Mouse (Mus musculus): Measurements from ENCODE around the gene Slc28a1. TPM values are rescaled to one million over a fixed set of nuclear protein-coding genes. Genes with fewer than 3 reads are reported as not detected.

The Slc28a1 gene
- polyA plus RNA-seq, 1 experiment: not detected

- Histone ChIP-seq H3K27me3 (ENCODE audit: control insufficient read depth, insufficient read depth, insufficient read length) (peaks cover 8% of the 10 kb centered on the region), H3K4me3 (no peak overlapping the region), H3K4me2 (ENCODE audit: low read depth) (no peak overlapping the region), H3K36me3 (ENCODE audit: control insufficient read depth, insufficient read depth) (no peaks in the 10 kb centered on the region), H3K79me2 (ENCODE audit: control insufficient read depth, insufficient read depth) (no peaks in the 10 kb centered on the region), H3ac (ENCODE audit: control insufficient read depth, insufficient read length) (no peak overlapping the region)
- no peak for TF ChIP-seq REST (IDR thresholded peaks at IDR 0.05; ENCODE audit: insufficient read depth, insufficient read length)
- no peak for TF ChIP-seq MYOD1 (IDR thresholded peaks at IDR 0.05; ENCODE audit: control insufficient read depth in 1 of 3, insufficient read length in 2 of 3, low read depth in 2 of 3)
- TF ChIP-seq E2F4 (IDR thresholded peaks at IDR 0.05; ENCODE audit: insufficient read depth): no peak
- TF ChIP-seq USF1 (IDR thresholded peaks at IDR 0.05; ENCODE audit: low read depth): no peak
- no peak for TF ChIP-seq SRF (IDR thresholded peaks at IDR 0.05; ENCODE audit: control insufficient read depth, insufficient read length, low read depth)
- TF ChIP-seq MYOG (IDR thresholded peaks at IDR 0.05; ENCODE audit: control insufficient read depth in 1 of 3, insufficient read depth in 1 of 3, insufficient read length in 2 of 3, low read depth in 2 of 3): no peak
- no peak for TF ChIP-seq POLR2A (IDR thresholded peaks at IDR 0.05; ENCODE audit: insufficient read length, low read depth)
These were observed 94.3 kb downstream of the Slc28a1 start for GRCm38 (mm10) chr7:81208944-81209343.

DNA sequence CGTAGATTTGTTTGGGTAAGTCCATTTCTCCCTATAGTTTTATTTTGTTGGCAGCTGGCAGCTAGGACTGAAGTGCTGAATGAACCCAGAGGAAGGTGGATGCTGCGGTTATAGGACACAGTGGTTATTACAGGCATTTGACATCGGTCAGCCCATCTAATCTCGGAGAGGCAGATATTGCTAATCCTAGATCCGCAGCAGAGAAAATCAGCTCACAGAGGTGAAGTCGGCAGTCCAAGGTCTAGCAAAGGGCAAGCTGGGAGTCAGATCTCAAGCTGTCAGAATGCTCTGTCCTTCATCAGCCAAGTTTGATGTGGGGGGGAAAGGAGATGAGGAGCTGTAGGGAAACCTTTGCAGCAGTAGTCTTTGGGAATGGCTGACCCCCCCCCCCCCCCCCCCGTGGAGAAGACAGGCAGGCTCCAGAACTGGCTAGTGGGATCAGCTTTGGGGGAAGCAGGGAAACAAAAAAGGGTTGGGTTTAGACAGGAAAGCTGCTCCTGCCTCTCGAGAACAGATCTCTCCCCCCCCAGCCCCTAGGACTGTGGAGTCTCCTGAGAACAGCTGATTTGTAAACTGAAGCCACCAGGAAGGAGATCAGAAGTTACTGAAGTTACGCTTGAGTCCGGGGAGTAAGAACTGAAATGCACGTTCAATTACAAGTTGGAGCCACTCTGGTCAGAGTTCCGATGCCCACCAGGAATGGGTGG lies 95.5 kb downstream of the Slc28a1 start:
- H3K36me3 ChIP-seq (ENCODE audit: control insufficient read depth, insufficient read depth): no peaks in the 10 kb centered on the region
- H3K4me2 ChIP-seq (ENCODE audit: low read depth): no peak overlapping the region
- no peak for TF ChIP-seq REST (IDR thresholded peaks at IDR 0.05; ENCODE audit: insufficient read depth, insufficient read length)
- no peak for TF ChIP-seq MAX (IDR thresholded peaks at IDR 0.05; ENCODE audit: low read depth)
- TF ChIP-seq USF1 (IDR thresholded peaks at IDR 0.05; ENCODE audit: low read depth): no peak
- no peak for TF ChIP-seq TCF3 (IDR thresholded peaks at IDR 0.05; ENCODE audit: insufficient read length, low read depth)
- TF ChIP-seq MYOD1 (IDR thresholded peaks at IDR 0.05; ENCODE audit: control insufficient read depth in 1 of 3, insufficient read length in 2 of 3, low read depth in 2 of 3): no peak
- no peak for TF ChIP-seq CEBPB (IDR thresholded peaks at IDR 0.05; ENCODE audit: insufficient read depth, poor library complexity, severe bottlenecking)
- TF ChIP-seq E2F4 (IDR thresholded peaks at IDR 0.05; ENCODE audit: insufficient read depth): no peak
- TF ChIP-seq TCF12 (IDR thresholded peaks at IDR 0.05; ENCODE audit: insufficient read depth, poor library complexity, severe bottlenecking): no peak
- TF ChIP-seq MYOG (IDR thresholded peaks at IDR 0.05; ENCODE audit: control insufficient read depth in 1 of 3, insufficient read depth in 1 of 3, insufficient read length in 2 of 3, low read depth in 2 of 3): no peak
- TF ChIP-seq POLR2AphosphoS2 (IDR thresholded peaks at IDR 0.05; ENCODE audit: insufficient read length, low read depth): no peak
- no peak overlapping the region for H3K4me3 ChIP-seq
- H3ac ChIP-seq (ENCODE audit: control insufficient read depth, insufficient read length): no peak overlapping the region
- H3K79me2 ChIP-seq (ENCODE audit: control insufficient read depth, insufficient read depth): no peaks in the 10 kb centered on the region
- H3K27me3 ChIP-seq (ENCODE audit: control insufficient read depth, insufficient read depth, insufficient read length): peaks cover 12% of the 10 kb centered on the region

GRCm38 (mm10) chr7:81211760-81212159 lies 97.2 kb downstream of the Slc28a1 start:
- Histone ChIP-seq H3K27me3 (ENCODE audit: control insufficient read depth, insufficient read depth, insufficient read length) (peaks cover 12% of the 10 kb centered on the region), H3ac (ENCODE audit: control insufficient read depth, insufficient read length) (no peak overlapping the region), H3K4me3 (no peak overlapping the region), H3K4me2 (ENCODE audit: low read depth) (no peak overlapping the region), H3K79me2 (ENCODE audit: control insufficient read depth, insufficient read depth) (no peaks in the 10 kb centered on the region), H3K36me3 (ENCODE audit: control insufficient read depth, insufficient read depth) (no peaks in the 10 kb centered on the region)
- TF ChIP-seq POLR2AphosphoS2 (IDR thresholded peaks at IDR 0.05; ENCODE audit: insufficient read length, low read depth) (no peak), POLR2A (IDR thresholded peaks at IDR 0.05; ENCODE audit: insufficient read length, low read depth) (no peak)

GRCm38 (mm10) chr7:81212261-81212681 lies 97.7 kb downstream of the Slc28a1 start:
- Histone ChIP-seq H3K4me3 (peak overlapping the region; percentile 3), H3K27me3 (ENCODE audit: control insufficient read depth, insufficient read depth, insufficient read length) (peaks cover 12% of the 10 kb centered on the region), H3K4me2 (ENCODE audit: low read depth) (peak overlapping the region; percentile 65), H3ac (ENCODE audit: control insufficient read depth, insufficient read length) (no peak overlapping the region), H3K36me3 (ENCODE audit: control insufficient read depth, insufficient read depth) (no peaks in the 10 kb centered on the region), H3K79me2 (ENCODE audit: control insufficient read depth, insufficient read depth) (no peaks in the 10 kb centered on the region)
- TF ChIP-seq TCF12 (IDR thresholded peaks at IDR 0.05; ENCODE audit: insufficient read depth, poor library complexity, severe bottlenecking) (no peak), MYOD1 (IDR thresholded peaks at IDR 0.05; ENCODE audit: control insufficient read depth in 1 of 3, insufficient read length in 2 of 3, low read depth in 2 of 3) (peak in 1 of 3 experiments; percentile 21)

- Histone ChIP-seq H3ac (ENCODE audit: control insufficient read depth, insufficient read length) (no peak overlapping the region), H3K79me2 (ENCODE audit: control insufficient read depth, insufficient read depth) (no peaks in the 10 kb centered on the region), H3K4me2 (ENCODE audit: low read depth) (peak overlapping the region; percentile 65), H3K27me3 (ENCODE audit: control insufficient read depth, insufficient read depth, insufficient read length) (peaks cover 12% of the 10 kb centered on the region), H3K4me3 (peak overlapping the region; percentile 3), H3K36me3 (ENCODE audit: control insufficient read depth, insufficient read depth) (no peaks in the 10 kb centered on the region)
- TF ChIP-seq MYOG (IDR thresholded peaks at IDR 0.05; ENCODE audit: control insufficient read depth in 1 of 3, insufficient read depth in 1 of 3, insufficient read length in 2 of 3, low read depth in 2 of 3) (peak in 2 of 3 experiments; percentile 87 to 90), MYOD1 (IDR thresholded peaks at IDR 0.05; ENCODE audit: control insufficient read depth in 1 of 3, insufficient read length in 2 of 3, low read depth in 2 of 3) (peak in 2 of 3 experiments; percentile 72 to 88), SRF (IDR thresholded peaks at IDR 0.05; ENCODE audit: control insufficient read depth, insufficient read length, low read depth) (no peak)
These were observed 98.2 kb downstream of the Slc28a1 start for GRCm38 (mm10) chr7:81212697-81213346.

Data from myocyte (in vitro differentiated cells).